Mouse (Mus musculus): Measurements from ENCODE around the gene Fkbp6. TPM values are rescaled to one million over a fixed set of nuclear protein-coding genes. Genes with fewer than 3 reads are reported as not detected.

Fkbp6 gene
- polyA plus RNA-seq (2012; rRNA removed): 0.08 and 0.31 TPM in 2 replicates

GRCm38 (mm10) chr5:135349862-135350261 lies at the start of gene Fkbp6:
Gene Fkbp6 (minus strand): TSS chr5:135350044.

GRCm38 (mm10) chr5:135394004-135394823 lies 44.4 kb upstream of the Fkbp6 start, which contains the start of gene Pom121:
Gene Pom121 (minus strand): TSS chr5:135394546.

GRCm38 (mm10) chr5:135369787-135370654 lies 20.2 kb upstream of the Fkbp6 start, which contains the start of gene Nsun5:
Gene Nsun5 (plus strand): TSS chr5:135369953.

GRCm38 (mm10) chr5:135352995-135353394 lies 3.2 kb upstream of the Fkbp6 start, which contains the start of gene Trim50:
Gene Trim50 (plus strand): TSS chr5:135353295.

GRCm38 (mm10) chr5:135251079-135251454 lies 98.8 kb downstream of the Fkbp6 start, which contains the start of gene Fzd9:
Gene Fzd9 (minus strand): TSS chr5:135251230.

Other genes with a start within 250 kb of the Fkbp6 start
- gene Tbl2, start 200.4 kb downstream of the Fkbp6 start, polyA plus RNA-seq (2012; rRNA removed): 18.3 and 18.7 TPM in 2 replicates
- gene Bcl7b, start 181.8 kb downstream of the Fkbp6 start, polyA plus RNA-seq (2012; rRNA removed): 19.9 and 22.0 TPM in 2 replicates
- gene Baz1b, start 162.8 kb downstream of the Fkbp6 start, polyA plus RNA-seq (2012; rRNA removed): 107 and 146 TPM in 2 replicates
- 9.1 and 9.6 TPM in 2 replicates for gene Fzd9, start 98.8 kb downstream of the Fkbp6 start, polyA plus RNA-seq (2012; rRNA removed)
- not detected in 2 replicates for gene Trim50, start 3.3 kb upstream of the Fkbp6 start, polyA plus RNA-seq (2012; rRNA removed)
- 29.4 and 38.3 TPM in 2 replicates for gene Nsun5, start 19.9 kb upstream of the Fkbp6 start, polyA plus RNA-seq (2012; rRNA removed)
- 28.3 and 43.1 TPM in 2 replicates for gene Pom121, start 44.5 kb upstream of the Fkbp6 start, polyA plus RNA-seq (2012; rRNA removed)
- 37.4 and 50.7 TPM in 2 replicates for gene Hip1, start 195.1 kb upstream of the Fkbp6 start, polyA plus RNA-seq (2012; rRNA removed)
- not detected in 2 replicates for gene Ccl26, start 213.5 kb upstream of the Fkbp6 start, polyA plus RNA-seq (2012; rRNA removed)
- 1.1 and 1.9 TPM in 2 replicates for gene Ccl24, start 223.0 kb upstream of the Fkbp6 start, polyA plus RNA-seq (2012; rRNA removed)

Measured in central nervous system, embryonic 11.5 days (tissue).